Mouse (Mus musculus) embryonic stem cell, embryonic (primary cell): ENCODE data around the gene Tubg2.

Experiments
- CTCF ChIA-PET, 4 experiments: fragments of 300-600 bp in 2 of 4; fragments of 350-600 bp in 2 of 4; sonication (Branson Sonifier 250); formaldehyde crosslinking; loops; one replicate each; lab custom pipeline; 2022; ENCODE audit warnings: inconsistent platforms in 2 of 4; lab: Charles Lee
- POLR2A ChIA-PET, 4 experiments: fragments of 300-600 bp in 2 of 4; fragments of 350-600 bp in 2 of 4; sonication (Branson Sonifier 250); formaldehyde crosslinking; loops; one replicate each; lab custom pipeline; 2022; ENCODE audit warnings: antibody characterized with exemption in 4 of 4, inconsistent platforms in 1 of 4; lab: Charles Lee

Gene Tubg2

GRCm38 (mm10) chr11:101188166-101188805, 32.6 kb downstream of the Tubg2 start:
- ChIA-PET CTCF (interaction anchor here (0.6 to 4.7 kb wide), 8 partner anchors 11 to 891 kb away, joined by 3 to 24 read pairs (median 5); partner anchors contain the start of gene Becn1 (in 1 of the 4)), POLR2A (interaction anchor here (0.6 to 4.1 kb wide), 7 partner anchors 12 to 72 kb away, joined by 3 to 14 read pairs (median 3); partner anchors contain the start of genes Plekhh3 (in 1 of the 4) and Wnk4 (in 1 of the 4))

- POLR2A ChIA-PET, result interaction anchor here in 3 of 4 experiments (0.6 to 4.1 kb wide), 11 partner anchors 8 to 263 kb away, joined by 3 to 14 read pairs (median 3); no protein-coding TSS in a partner anchor
- CTCF ChIA-PET, result interaction anchor here (0.5 to 4.7 kb wide), 12 partner anchors 9 to 170 kb away, joined by 3 to 24 read pairs (median 3); no protein-coding TSS in a partner anchor
Observed at GRCm38 (mm10) chr11:101189495-101190180, 33.9 kb downstream of the Tubg2 start.

- ChIA-PET POLR2A (interaction anchor here (0.6 to 3.0 kb wide), 22 partner anchors 8 to 431 kb away, joined by 3 to 9 read pairs (median 3); partner anchors contain the start of genes Cntd1 (in 1 of the 4), Cntnap1 (in 1 of the 4), Coa3 (in 1 of the 4) and Kcnh4 (in 1 of the 4)), CTCF (interaction anchor here (0.5 to 4.7 kb wide), 18 partner anchors 8 to 592 kb away, joined by 3 to 24 read pairs (median 5); partner anchors contain the start of genes Becn1 (in 1 of the 4) and Rpl27 (in 1 of the 4))
Observed at GRCm38 (mm10) chr11:101190181-101190912, 34.6 kb downstream of the Tubg2 start.

GRCm38 (mm10) chr11:101190913-101191907, 35.5 kb downstream of the Tubg2 start:
- CTCF ChIA-PET, result interaction anchor here (0.5 to 4.7 kb wide), 26 partner anchors 9 to 592 kb away, joined by 3 to 24 read pairs (median 4); partner anchors contain the start of genes Becn1 (in 2 of the 4) and Rpl27 (in 1 of the 4)
- POLR2A ChIA-PET, result interaction anchor here (0.5 to 3.0 kb wide), 22 partner anchors 9 to 432 kb away, joined by 3 to 9 read pairs (median 3); partner anchors contain the start of genes Cntd1 (in 2 of the 4), Coa3 (in 2 of the 4), Cntnap1 (in 1 of the 4) and Kcnh4 (in 1 of the 4)

- ChIA-PET CTCF (interaction anchor here (0.6 to 4.7 kb wide), 21 partner anchors 9 to 348 kb away, joined by 3 to 24 read pairs (median 4); partner anchors contain the start of genes Becn1 (in 2 of the 4), Ezh1 (in 1 of the 4) and Ramp2 (in 1 of the 4)), POLR2A (interaction anchor here (0.5 to 3.0 kb wide), 17 partner anchors 8 to 250 kb away, joined by 3 to 9 read pairs (median 4); partner anchors contain the start of genes Cntd1 (in 2 of the 4), Coa3 (in 2 of the 4), Plekhh3 (in 1 of the 4) and Rpl27 (in 1 of the 4))
Observed at GRCm38 (mm10) chr11:101191919-101192470, 36.3 kb downstream of the Tubg2 start.

GRCm38 (mm10) chr11:101192646-101193045, 36.9 kb downstream of the Tubg2 start:
- ChIA-PET POLR2A (interaction anchor here in 3 of 4 experiments (1.0 to 2.6 kb wide), 7 partner anchors 8 to 179 kb away, joined by 3 to 6 read pairs (median 4); partner anchors contain the start of genes Cntd1 (in 1 of the 3) and Coa3 (in 1 of the 3)), CTCF (interaction anchor here in 3 of 4 experiments (0.8 to 4.7 kb wide), 9 partner anchors 8 to 154 kb away, joined by 3 to 24 read pairs (median 3); partner anchors contain the start of genes Ezh1 (in 1 of the 3) and Ramp2 (in 1 of the 3))

- CTCF ChIA-PET, result interaction anchor here (0.5 to 4.7 kb wide), 8 partner anchors 8 to 154 kb away, joined by 3 to 24 read pairs (median 4); partner anchors contain the start of genes Ezh1 (in 1 of the 4) and Ramp2 (in 1 of the 4)
- POLR2A ChIA-PET, result interaction anchor here in 2 of 4 experiments (1.0 to 2.6 kb wide), 6 partner anchors 8 to 179 kb away, joined by 3 to 6 read pairs (median 4); no protein-coding TSS in a partner anchor
Observed at GRCm38 (mm10) chr11:101193076-101193475, 37.4 kb downstream of the Tubg2 start.

GRCm38 (mm10) chr11:101194137-101194536, 38.4 kb downstream of the Tubg2 start:
- CTCF ChIA-PET, result interaction anchor here in 1 of 4 experiments (0.8 to 0.9 kb wide), 2 partner anchors 10 to 13 kb away, joined by 3 to 4 read pairs; no protein-coding TSS in a partner anchor
- POLR2A ChIA-PET, result interaction anchor here in 1 of 4 experiments (1.4 kb wide), 1 partner anchor 65 kb away, joined by 3 read pairs; no protein-coding TSS in a partner anchor

GRCm38 (mm10) chr11:101194643-101195042, 38.9 kb downstream of the Tubg2 start:
- POLR2A ChIA-PET, result interaction anchor here in 1 of 4 experiments (1.4 kb wide), 1 partner anchor 65 kb away, joined by 3 read pairs; no protein-coding TSS in a partner anchor

GRCm38 (mm10) chr11:101195101-101195500, 39.4 kb downstream of the Tubg2 start:
- ChIA-PET POLR2A (no interaction called here), CTCF (no interaction called here)

More at GRCm38 (mm10) chr11:101194643-101195042, 38.9 kb downstream of the Tubg2 start:
- CTCF ChIA-PET, result interaction anchor here in 1 of 4 experiments (0.9 kb wide), 1 partner anchor 9 kb away, joined by 4 read pairs; no protein-coding TSS in a partner anchor

- POLR2A ChIA-PET, result interaction anchor here in 2 of 4 experiments (1.3 kb wide), 2 partner anchors 32 to 33 kb away, joined by 3 to 15 read pairs; no protein-coding TSS in a partner anchor
- CTCF ChIA-PET, result interaction anchor here in 1 of 4 experiments (1.9 kb wide), 1 partner anchor 15 kb away, joined by 10 read pairs; no protein-coding TSS in a partner anchor
Observed at GRCm38 (mm10) chr11:101195571-101195970, 39.9 kb downstream of the Tubg2 start.

GRCm38 (mm10) chr11:101196175-101196574, 40.5 kb downstream of the Tubg2 start:
- ChIA-PET CTCF (interaction anchor here in 1 of 4 experiments (1.0 to 1.9 kb wide), 2 partner anchors 16 to 20 kb away, joined by 4 to 10 read pairs; no protein-coding TSS in a partner anchor), POLR2A (interaction anchor here in 2 of 4 experiments (0.9 to 1.3 kb wide), 5 partner anchors 9 to 33 kb away, joined by 3 to 15 read pairs (median 3); no protein-coding TSS in a partner anchor)

- ChIA-PET POLR2A (interaction anchor here in 2 of 4 experiments (0.6 to 2.2 kb wide), 4 partner anchors 9 to 67 kb away, joined by 3 to 9 read pairs (median 4); no protein-coding TSS in a partner anchor), CTCF (interaction anchor here in 2 of 4 experiments (3.0 to 3.2 kb wide), 2 partner anchors 23 kb away, joined by 20 to 22 read pairs; no protein-coding TSS in a partner anchor)
Observed at GRCm38 (mm10) chr11:101199555-101199954, 43.8 kb downstream of the Tubg2 start.

GRCm38 (mm10) chr11:101200986-101201385, 45.3 kb downstream of the Tubg2 start:
- ChIA-PET POLR2A (interaction anchor here (0.6 to 2.2 kb wide), 23 partner anchors 9 to 262 kb away, joined by 3 to 9 read pairs (median 3); partner anchors contain the start of genes Rpl27 (in 2 of the 4), Becn1 (in 1 of the 4), Ezh1 (in 1 of the 4) and Psmc3ip (in 1 of the 4)), CTCF (interaction anchor here (0.5 to 3.2 kb wide), 69 partner anchors 8 to 1955 kb away, joined by 3 to 22 read pairs (median 4); partner anchors contain the start of genes Becn1 (in 3 of the 4), Aoc2 (in 1 of the 4), Aoc3 (in 1 of the 4) and Ccr10 (in 1 of the 4))
